Mouse (Mus musculus) limb, embryonic 11.5 days (tissue): ENCODE measurements around the gene Zfp644. TPM values are rescaled to one million over a fixed set of nuclear protein-coding genes. Genes with fewer than 3 reads are reported as not detected.
A peak's percentile ranks its signal among the peaks of the same experiment; 100 is the strongest.

Experiments used
- ATAC-seq: fragments of 200-750 bp; cut with Nextera tagmentation; 2 replicates; pipeline ENCODE4 v1.8.0; 2017; ENCODE audit warnings: low read depth; ENCODE audit not compliant: insufficient number of reproducible peaks, low FRiP score, low TSS enrichment
- DNase-seq: peaks from one replicate; pipeline ENCODE4 v3.0.0-alpha.2; 2015; ENCODE audit warnings: low spot score
- H3K27ac ChIP-seq: fragments of 300-500 bp; sonication (generic); replicated peaks from 2 replicates; pipeline ENCODE4 v1.5.1; 2014; ENCODE audit warnings: low read depth, mild to moderate bottlenecking, low read length
- H3K27me3 ChIP-seq: fragments of 300-500 bp; sonication (generic); 2 replicates; pipeline ENCODE4 v1.6.1; 2014; ENCODE audit warnings: mild to moderate bottlenecking, low read length, mixed read lengths; ENCODE audit not compliant: control insufficient read depth, insufficient read depth
- H3K36me3 ChIP-seq: fragments of 300-500 bp; sonication (generic); 2 replicates; pipeline ENCODE4 v1.6.1; 2014; ENCODE audit warnings: mild to moderate bottlenecking, low read length, moderate library complexity, mixed read lengths; ENCODE audit not compliant: control insufficient read depth, insufficient read depth
- H3K4me1 ChIP-seq: fragments of 300-500 bp; sonication (generic); 2 replicates; pipeline ENCODE4 v1.6.1; 2014; ENCODE audit warnings: low read length, mixed read lengths; ENCODE audit not compliant: control insufficient read depth, insufficient read depth
- H3K4me2 ChIP-seq: fragments of 300-500 bp; sonication (generic); 2 replicates; pipeline ENCODE4 v1.6.1; 2014; ENCODE audit warnings: low read depth, mild to moderate bottlenecking, moderate library complexity; ENCODE audit not compliant: severe bottlenecking
- H3K4me3 ChIP-seq: fragments of 300-500 bp; sonication (generic); 2 replicates; pipeline ENCODE4 v1.5.1; 2014; ENCODE audit warnings: low read depth, low read length
- H3K9ac ChIP-seq: fragments of 300-500 bp; sonication (generic); 2 replicates; pipeline ENCODE4 v1.6.1; 2014; ENCODE audit warnings: mild to moderate bottlenecking, low read length
- H3K9me3 ChIP-seq: fragments of 300-500 bp; sonication (generic); 2 replicates; pipeline ENCODE4 v1.6.1; 2016; ENCODE audit warnings: low read length; ENCODE audit not compliant: control insufficient read depth
- WGBS: fragments of 180-500 bp; shearing (Covaris S2); extraction: QIAGEN DNeasy Blood & Tissue Kit; methylation state at CpG from one replicate; pipeline ENCODE4 v1.1.7; 2014; 5-methylcytosine and 5-hydroxymethylcytosine counted together
- polyA plus RNA-seq: library from polyadenylated mRNA; unstranded; fragments of >200 nt; fragmentation: Nextera tagmentation; extraction: Ambion mirVana; gene quantifications from 2 replicates; pipeline ENCODE4 v1.2.1, GENCODE M21; 2014

Gene Zfp644
- polyA plus RNA-seq, 1 experiment from 2014 or later: 90.7 TPM

- Histone ChIP-seq H3K9ac (no peak overlapping the region), H3K9me3 (no peaks in the 10 kb centered on the region), H3K4me3 (no peak overlapping the region), H3K4me1 (no peaks in the 10 kb centered on the region), H3K4me2 (no peak overlapping the region), H3K27ac (no peak overlapping the region), H3K36me3 (no peaks in the 10 kb centered on the region), H3K27me3 (no peaks in the 10 kb centered on the region)
- ATAC-seq (no peak), DNase-seq (no peak)
These were observed 47.1 kb downstream of the Zfp644 start for GRCm38 (mm10) chr5:106649995-106650394.

DNA sequence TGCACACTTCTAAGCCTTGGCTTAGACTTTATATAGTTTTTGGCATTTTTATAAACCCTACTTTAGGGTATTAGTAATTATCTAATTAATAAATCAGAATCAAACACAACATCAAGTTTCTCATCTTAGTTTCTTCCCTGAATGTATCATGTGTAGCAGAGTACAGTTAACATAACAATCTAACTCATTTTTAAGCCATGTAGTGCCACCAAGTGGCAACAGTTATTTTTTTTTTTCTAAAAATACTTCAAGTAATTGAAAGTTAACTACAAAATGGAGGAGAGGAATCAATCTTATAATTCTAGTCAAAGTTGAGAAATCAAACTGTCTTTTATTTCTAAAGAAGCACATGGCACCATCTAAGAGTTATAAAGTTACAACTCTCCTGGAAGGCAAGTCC, 47.6 kb downstream of the Zfp644 start:
- ATAC-seq (no peak), DNase-seq (no peak)
- no peak overlapping the region for H3K4me2 ChIP-seq
- H3K9me3 ChIP-seq: no peaks in the 10 kb centered on the region
- H3K27ac ChIP-seq: no peak overlapping the region
- H3K4me3 ChIP-seq: no peak overlapping the region
- no peaks in the 10 kb centered on the region for H3K27me3 ChIP-seq
- H3K36me3 ChIP-seq: no peaks in the 10 kb centered on the region
- no peak overlapping the region for H3K9ac ChIP-seq
- no peaks in the 10 kb centered on the region for H3K4me1 ChIP-seq

DNA sequence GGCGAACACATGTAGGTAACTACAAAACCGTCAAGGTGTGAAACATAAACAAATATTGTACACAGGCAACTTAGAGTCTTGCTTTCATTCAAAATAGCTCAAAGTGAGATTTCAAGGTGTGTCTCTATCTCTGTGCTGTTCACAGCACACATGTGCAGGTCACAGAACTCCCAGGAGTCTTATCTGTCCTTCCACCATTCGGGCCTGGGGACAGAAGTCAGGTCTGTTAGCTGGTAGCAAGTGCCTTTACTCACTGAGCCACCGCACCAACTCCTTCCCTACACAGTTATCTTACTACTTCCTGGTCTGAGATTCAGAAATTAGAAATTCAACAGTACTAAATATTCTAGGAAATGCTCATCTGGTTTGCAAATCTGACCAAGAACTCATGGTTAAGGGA, 53.7 kb downstream of the Zfp644 start:
- no peak overlapping the region for H3K4me3 ChIP-seq
- H3K36me3 ChIP-seq: no peaks in the 10 kb centered on the region
- 76% methylated on average over 4 of the region's 4 CpGs for WGBS
- H3K9me3 ChIP-seq: no peaks in the 10 kb centered on the region
- no peak overlapping the region for H3K9ac ChIP-seq
- no peak overlapping the region for H3K4me2 ChIP-seq
- DNase-seq: no peak
- no peak for ATAC-seq
- no peaks in the 10 kb centered on the region for H3K4me1 ChIP-seq
- no peak overlapping the region for H3K27ac ChIP-seq
- no peaks in the 10 kb centered on the region for H3K27me3 ChIP-seq

DNA sequence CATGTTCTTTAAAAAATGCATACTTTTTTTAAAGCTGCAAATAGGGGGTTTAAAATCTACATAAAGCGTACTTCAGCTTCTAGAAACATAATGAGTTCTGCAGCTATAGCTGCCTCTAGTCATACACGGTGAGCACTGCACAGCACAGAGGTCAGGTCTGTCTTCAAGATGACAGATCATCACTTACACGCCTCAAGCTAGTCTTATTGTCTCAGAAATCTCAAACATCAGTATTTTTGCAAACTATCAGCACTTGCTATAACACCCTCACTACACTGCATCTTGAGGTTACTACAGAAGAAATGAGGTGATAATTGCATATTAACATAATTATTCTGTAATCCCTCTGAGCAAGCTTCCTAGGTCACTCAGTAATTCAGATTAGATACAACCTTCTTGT, 55.2 kb downstream of the Zfp644 start:
- ATAC-seq: no peak
- Histone ChIP-seq H3K36me3 (peaks cover 6% of the 10 kb centered on the region; the same call in 1 of the 2 replicates), H3K4me2 (no peak overlapping the region), H3K4me3 (no peak overlapping the region), H3K9me3 (no peaks in the 10 kb centered on the region), H3K4me1 (no peaks in the 10 kb centered on the region), H3K27ac (no peak overlapping the region), H3K27me3 (no peaks in the 10 kb centered on the region), H3K9ac (no peak overlapping the region)
- WGBS: 86% methylated on average over 3 of the region's 3 CpGs
- DNase-seq: no peak

DNA sequence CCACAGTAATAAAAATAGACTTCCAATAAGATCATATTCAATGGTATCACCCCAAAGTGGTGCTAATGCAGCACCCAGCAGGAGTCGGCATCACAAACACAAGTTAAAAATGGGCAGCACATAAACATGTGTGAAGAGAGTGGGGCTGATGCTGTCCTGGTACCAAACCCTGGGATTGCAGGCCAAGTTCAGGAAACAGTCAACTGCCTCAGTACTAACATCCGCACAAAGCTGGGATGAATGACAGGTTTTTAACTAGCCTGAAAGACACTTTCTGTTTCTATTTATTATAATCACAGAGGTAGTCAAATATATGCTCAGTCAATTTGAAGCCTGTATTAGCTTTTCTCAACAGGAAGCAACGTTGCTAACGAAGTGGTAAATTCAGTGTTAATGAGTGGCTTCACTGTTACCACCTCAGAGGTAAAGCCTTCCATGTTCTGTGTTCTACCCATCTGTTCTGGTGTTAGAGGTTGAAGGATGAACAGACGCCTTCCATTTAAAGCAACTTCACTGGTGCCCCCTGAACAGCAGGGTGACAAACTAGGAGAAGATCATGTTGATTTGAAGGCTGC, 56.8 kb downstream of the Zfp644 start:
- ATAC-seq (no peak), DNase-seq (no peak)
- Histone ChIP-seq H3K4me2 (no peak overlapping the region), H3K9ac (no peak overlapping the region), H3K4me3 (no peak overlapping the region), H3K27ac (no peak overlapping the region), H3K36me3 (peaks cover 12% of the 10 kb centered on the region; the same call in 1 of the 2 replicates), H3K4me1 (no peaks in the 10 kb centered on the region), H3K27me3 (no peaks in the 10 kb centered on the region), H3K9me3 (no peaks in the 10 kb centered on the region)
- 58% methylated on average over 5 of the region's 5 CpGs for WGBS

DNA sequence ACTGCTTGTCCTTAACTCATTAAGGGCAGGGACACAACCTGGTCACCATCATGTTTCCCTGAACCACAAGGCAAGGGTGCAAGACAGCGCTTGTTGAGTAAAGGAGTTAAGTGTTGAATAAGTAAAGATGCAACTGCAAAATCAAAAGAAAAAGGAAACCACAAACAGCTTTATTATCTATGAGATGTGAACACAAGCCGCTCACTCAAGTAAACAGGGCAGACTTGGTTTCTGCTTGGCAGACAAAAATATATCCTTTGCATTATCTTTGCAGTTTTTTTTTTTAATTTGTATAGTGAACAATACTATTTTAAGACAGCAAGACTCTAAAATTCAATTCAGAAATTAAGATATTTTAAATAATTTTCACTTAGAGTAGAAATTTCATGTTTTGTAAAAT, 57.5 kb downstream of the Zfp644 start:
- Histone ChIP-seq H3K4me2 (no peak overlapping the region), H3K27ac (no peak overlapping the region), H3K9me3 (no peaks in the 10 kb centered on the region), H3K27me3 (no peaks in the 10 kb centered on the region), H3K36me3 (peaks cover 14% of the 10 kb centered on the region; the same call in 1 of the 2 replicates), H3K9ac (no peak overlapping the region), H3K4me3 (no peak overlapping the region), H3K4me1 (no peaks in the 10 kb centered on the region)
- WGBS: 98% methylated on average over 2 of the region's 2 CpGs
- ATAC-seq (no peak), DNase-seq (no peak)

- ATAC-seq: no peak
- Histone ChIP-seq H3K27ac (no peak overlapping the region), H3K4me2 (no peak overlapping the region), H3K4me1 (peaks cover 4% of the 10 kb centered on the region; the same call in 1 of the 2 replicates), H3K27me3 (no peaks in the 10 kb centered on the region), H3K9me3 (no peaks in the 10 kb centered on the region), H3K36me3 (peaks cover 21% of the 10 kb centered on the region; the same call in 1 of the 2 replicates), H3K9ac (no peak overlapping the region), H3K4me3 (no peak overlapping the region)
- WGBS: 96% methylated on average over 13 of the region's 13 CpGs
- DNase-seq: peak; percentile 10
These were observed 60.6 kb downstream of the Zfp644 start for GRCm38 (mm10) chr5:106636423-106636946.

- no peaks in the 10 kb centered on the region for H3K27me3 ChIP-seq
- H3K4me1 ChIP-seq: peaks cover 4% of the 10 kb centered on the region; the same call in 1 of the 2 replicates
- H3K9me3 ChIP-seq: no peaks in the 10 kb centered on the region
- no peak overlapping the region for H3K4me3 ChIP-seq
- 77% methylated on average over 8 of the region's 8 CpGs for WGBS
- H3K36me3 ChIP-seq: no peaks in the 10 kb centered on the region; the same call in 1 of the 2 replicates
- DNase-seq (peak; percentile 18), ATAC-seq (no peak)
- no peak overlapping the region for H3K27ac ChIP-seq
- H3K9ac ChIP-seq: no peak overlapping the region
- no peak overlapping the region for H3K4me2 ChIP-seq
These were observed 68.5 kb downstream of the Zfp644 start for GRCm38 (mm10) chr5:106628369-106629149.
